Mouse (Mus musculus) liver, adult (tissue): ENCODE results near the gene H2al1e.
"Not testable (repeated sequence)": the region's sequence is repeated elsewhere in the genome, so short reads cannot be mapped to it uniquely, and the experiment has no call there.

Experiments used
- GATA4 ChIP-seq: IDR thresholded peaks from 2 replicates; pipeline ENCODE4 v1.6.1; 2014; ENCODE audit warnings: mild to moderate bottlenecking, low read length; ENCODE audit not compliant: insufficient replicate concordance

H2al1e gene

DNA sequence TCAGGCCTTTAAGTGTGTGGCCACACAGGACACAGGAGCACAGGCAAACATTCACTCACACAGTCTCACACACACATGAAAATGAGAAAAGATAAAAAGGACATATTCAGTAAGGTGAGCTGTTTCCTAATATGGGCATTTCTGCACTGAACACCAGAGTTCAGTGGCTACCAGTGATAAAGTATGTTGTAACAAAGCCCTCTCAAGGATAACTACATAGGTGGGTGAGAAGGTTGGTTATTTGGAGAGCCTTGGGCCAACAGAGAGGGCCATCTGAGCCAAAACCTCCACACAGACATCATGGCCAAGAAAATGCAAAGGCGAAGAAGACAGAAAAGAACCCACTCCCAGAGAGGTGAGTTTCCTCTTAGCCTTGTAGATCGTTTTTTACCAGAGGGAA lies 15.8 kb downstream of the H2al1e start, which contains the start of gene H2al1j:
H2al1j (plus strand) TSS at position 301 of the 400 bp plus-strand sequence.
- TF ChIP-seq GATA4 = not testable (repeated sequence)

DNA sequence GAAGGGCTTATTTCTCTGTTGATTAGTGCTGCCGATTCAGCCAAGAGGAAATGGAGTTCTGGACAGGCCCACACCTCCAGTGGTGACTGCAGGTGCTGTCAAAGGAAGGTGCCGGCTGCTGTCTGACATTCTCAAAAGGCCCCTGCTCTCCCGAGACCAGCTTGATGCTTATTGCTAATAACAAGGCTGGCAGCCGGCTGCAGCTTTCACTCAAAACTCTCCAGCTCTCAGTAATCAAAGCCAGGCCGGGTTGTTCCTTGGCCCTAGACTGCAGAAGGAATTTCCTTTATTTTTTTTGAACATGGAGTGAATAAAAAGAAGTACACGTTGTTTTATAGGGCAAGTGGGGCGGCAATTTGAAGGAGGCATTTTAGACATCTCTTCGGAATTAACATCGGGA lies 34.0 kb downstream of the H2al1e start:
- TF ChIP-seq GATA4 = no peak

DNA sequence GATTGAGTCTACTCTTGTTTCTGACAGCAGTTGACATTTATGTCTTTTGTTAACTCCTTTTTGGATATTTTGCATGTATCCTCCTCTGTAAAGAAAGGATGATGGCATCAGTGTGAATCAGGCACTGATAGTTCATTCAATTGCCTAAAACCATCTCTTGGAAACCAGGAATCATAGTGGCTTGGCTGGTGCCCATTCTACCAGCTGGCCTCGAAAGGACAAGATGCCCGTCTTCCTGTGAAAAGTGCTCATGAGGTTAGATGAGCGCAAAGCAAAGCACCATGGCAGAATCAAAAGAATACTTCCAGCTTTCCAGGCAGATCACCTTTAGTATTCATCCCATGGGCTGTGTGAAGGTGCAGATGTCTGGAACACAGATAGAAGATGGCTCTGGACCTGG lies 35.0 kb downstream of the H2al1e start:
- TF ChIP-seq GATA4 = no peak

- no peak for TF ChIP-seq GATA4
Observed at GRCm38 (mm10) chrX:11360823-11361222, 49.1 kb downstream of the H2al1e start.

- TF ChIP-seq GATA4 = no peak
Observed at GRCm38 (mm10) chrX:11361261-11361660, 49.5 kb downstream of the H2al1e start.
